Mouse (Mus musculus) cerebellum, postnatal 36 days (tissue): ENCODE data around the gene Sestd1.

Experiments used
- DNase-seq, 2 experiments: peaks; one replicate each; pipeline ENCODE4 v3.0.0; 2021 to 2022; ENCODE audit warnings: mixed read lengths in 2 of 2

Sestd1 gene

DNA sequence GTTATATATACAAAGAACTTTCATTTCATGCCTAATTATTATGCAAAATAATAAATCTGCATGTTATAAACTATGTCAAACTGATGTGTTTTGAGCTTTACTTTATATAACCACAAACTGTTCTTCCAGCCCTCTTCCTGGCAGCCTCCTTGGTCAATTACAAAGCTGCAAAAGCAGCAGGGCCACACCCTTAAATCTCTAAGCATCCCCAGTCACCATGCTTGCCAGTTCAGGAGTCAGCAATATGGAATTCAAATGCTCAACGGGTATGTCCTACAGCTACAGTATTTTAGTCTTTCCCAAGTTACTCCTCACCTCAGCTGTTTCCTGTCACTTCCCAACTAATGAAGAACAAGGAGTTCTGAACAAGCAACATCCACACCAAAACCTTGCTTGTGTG, 10.3 kb downstream of the Sestd1 start:
- DNase-seq, result no peak

- no peak for DNase-seq
These were observed 11.7 kb downstream of the Sestd1 start for GRCm38 (mm10) chr2:77268612-77269239.

- peak in 1 of 2 experiments; percentile 33 for DNase-seq
These were observed 13.5 kb downstream of the Sestd1 start for GRCm38 (mm10) chr2:77266931-77267330.

DNA sequence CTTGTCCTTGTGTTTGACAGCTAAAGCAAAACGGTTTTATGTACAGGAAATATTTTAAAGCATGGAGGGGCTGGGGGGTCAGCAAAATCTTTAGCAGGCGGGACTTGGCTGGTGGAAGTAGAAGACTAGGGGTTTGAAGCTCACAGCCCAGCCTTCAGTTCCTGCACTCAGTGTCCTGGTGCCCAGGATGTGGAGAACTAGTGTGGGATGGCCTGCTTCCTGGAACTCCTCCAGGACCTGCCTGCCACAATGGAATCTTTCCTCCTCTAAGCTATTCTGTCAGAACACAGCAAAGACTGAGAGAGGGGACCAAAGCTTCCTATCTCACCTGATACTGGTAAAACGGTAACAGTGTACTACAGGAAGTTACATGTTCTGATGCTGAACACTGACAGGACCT, 14.4 kb downstream of the Sestd1 start:
- DNase-seq, result peak; percentile 62 to 64

DNA sequence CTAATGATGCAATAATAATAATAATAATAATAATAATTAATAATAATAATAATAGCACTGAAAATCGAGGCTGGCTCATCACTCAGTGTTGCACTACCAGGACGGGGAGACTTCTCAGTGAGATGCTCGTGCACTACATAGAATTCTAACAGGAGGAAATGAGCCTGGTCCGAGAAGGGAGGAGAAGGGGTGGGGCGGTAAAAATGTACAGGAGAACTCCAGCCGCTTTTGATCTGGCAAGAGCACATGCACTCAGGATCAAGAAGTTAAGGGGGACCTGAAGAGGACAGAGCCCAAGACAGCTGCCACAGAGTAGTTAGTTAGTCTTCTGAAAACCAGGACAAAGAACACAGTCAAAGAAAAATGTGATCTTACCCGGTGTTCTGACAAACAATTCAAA, 15.1 kb downstream of the Sestd1 start:
- no peak for DNase-seq

GRCm38 (mm10) chr2:77264550-77264949, 15.8 kb downstream of the Sestd1 start:
- DNase-seq, result peak in 1 of 2 experiments; percentile 18

DNA sequence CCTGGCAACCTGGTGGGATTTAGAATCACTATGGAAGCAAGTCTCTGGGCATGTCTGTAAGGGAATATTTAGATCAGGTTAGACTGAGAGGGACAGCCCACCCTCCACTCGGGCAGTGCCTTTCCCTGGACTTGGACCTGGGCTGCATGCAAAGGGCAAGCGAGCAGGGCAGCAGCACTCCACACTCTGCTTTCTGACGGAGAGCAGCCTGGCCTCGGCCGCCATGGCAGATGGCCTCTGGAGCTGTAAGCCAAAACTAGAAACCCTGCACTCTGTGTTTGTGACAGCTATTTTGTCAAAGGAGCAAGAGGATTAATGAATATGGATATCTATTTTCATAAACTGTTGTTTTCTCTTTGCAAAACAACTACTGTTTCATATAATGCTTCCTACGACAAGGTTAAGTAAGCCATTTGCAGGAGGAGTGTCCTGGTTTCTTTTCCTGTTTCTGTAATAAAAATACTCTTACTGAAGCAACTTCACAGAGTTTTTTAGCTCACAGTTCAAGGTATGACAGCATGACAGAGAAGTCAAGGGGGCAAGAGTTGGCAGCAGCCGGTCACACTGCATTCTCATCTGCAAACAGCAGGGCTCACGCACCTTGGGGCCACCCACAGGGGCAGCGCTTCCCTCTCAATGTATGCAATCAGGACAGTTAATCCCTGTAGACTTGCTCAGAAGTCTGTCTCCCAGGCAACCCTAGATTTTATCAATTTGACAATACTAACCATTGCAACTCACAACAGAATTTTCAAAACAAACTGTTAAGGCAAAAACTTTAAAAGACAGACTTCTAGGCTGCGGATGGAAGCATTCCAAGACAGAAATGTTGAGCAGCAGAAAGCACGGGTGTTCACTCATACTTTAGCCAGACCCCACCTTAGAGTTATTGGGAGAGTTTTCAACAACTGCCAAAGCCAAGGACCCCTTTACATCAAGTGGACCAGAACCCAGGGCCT, 16.6 kb downstream of the Sestd1 start:
- peak; percentile 74 to 77 for DNase-seq

DNA sequence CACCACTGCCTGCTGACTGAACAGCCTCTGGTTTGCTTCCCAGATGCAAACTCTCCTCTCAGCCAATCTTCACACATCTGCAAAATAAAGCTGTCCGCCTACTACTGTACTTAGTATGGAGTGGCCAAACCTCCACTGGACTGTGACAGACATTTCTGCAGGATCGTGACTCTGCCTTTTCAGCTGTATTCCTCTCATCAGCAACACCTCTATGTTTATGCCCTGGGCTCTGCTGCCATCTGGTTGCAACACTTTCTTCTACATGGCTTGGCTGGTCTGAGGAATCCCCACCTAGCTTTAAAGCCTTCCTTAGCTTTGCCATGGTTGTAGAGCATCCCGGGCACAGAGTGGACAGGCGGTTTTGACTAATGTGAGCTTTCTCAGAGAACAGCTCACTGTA, 20.3 kb downstream of the Sestd1 start:
- peak in 1 of 2 experiments; percentile 34 for DNase-seq

DNA sequence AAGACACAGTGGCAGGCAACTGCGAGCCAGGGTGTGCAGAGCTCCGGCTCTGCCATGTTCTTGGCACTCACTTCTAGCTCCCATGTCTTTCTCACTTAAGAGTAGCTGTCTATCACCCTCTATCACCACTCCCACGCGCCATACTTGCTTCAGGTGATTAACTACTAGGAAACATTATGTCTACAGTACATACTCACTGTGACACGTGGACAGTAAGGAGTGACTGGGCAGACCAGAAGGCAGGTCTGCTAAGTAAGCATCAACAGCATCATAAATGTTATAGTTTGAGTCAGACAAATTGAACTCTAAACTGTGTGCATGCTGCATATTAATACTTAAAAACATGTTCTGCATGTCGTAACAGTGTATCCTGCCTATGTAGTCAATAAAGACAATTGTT, 27.2 kb downstream of the Sestd1 start:
- no peak for DNase-seq

- no peak for DNase-seq
These were observed 28.7 kb downstream of the Sestd1 start for GRCm38 (mm10) chr2:77251736-77252135.

DNA sequence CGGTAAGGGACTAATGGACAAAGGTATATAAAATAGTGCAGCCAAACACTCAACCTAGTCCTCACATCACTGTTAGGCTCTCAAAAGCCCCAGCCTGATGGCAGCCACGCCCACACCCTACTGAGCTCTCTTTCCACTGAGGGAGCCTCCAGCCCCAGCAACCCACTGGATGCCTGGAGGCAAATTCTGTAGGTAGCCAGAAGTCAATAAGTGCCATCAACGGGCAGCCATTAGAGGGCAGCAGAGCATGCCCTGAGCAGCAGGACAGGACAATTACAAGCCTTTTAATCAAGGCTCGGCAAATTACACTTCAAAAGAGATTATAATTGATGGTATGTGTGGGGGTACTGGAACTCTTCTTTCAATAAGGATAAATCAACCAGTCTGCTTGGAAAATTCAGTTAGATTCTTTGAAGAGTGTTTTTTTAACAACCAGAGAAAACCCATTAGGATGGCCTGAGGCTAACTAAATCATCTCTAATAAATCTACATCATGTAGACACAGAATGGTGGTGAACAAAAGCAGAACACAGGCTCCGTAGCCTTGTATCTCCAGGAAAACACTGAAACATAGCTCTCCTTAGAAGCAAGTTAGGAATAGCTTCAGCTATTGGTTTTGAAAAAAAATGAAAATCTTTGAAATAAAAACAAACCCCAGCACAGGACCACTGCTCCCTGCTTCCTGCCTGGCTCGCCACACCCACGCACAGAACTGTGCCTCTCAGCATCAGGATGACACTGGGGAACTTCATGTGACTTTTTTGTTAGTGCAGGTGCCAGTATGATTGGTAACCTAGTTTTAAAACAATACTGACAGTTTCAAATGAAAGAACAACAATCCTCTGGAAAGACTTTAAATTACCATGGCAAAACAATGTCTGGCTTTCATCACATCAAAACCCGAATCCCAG, 30.4 kb downstream of the Sestd1 start:
- peak; percentile 77 to 81 for DNase-seq

DNA sequence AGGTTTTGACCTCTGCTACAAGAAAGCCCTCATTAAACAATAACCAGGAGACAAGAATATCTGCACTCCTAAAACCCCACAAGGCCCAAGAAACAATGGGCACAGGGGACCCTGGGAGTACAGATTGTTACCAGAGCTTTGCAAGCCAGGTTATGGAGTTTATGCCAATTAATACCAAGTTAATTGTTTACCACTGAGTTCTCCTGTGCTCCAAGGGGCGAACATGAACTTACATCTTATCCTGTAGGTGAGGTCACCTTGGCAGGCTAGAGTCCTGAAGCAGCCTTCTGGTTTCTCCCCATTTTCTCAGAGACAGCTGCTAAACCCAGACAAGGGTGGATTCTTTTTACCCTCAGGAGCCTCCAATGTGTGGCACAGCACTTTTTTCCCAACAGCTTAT, 32.0 kb downstream of the Sestd1 start:
- DNase-seq, result no peak

- no peak for DNase-seq
These were observed 33.1 kb downstream of the Sestd1 start for GRCm38 (mm10) chr2:77247200-77247830.

- no peak for DNase-seq
These were observed 34.6 kb downstream of the Sestd1 start for GRCm38 (mm10) chr2:77245806-77246205.

DNA sequence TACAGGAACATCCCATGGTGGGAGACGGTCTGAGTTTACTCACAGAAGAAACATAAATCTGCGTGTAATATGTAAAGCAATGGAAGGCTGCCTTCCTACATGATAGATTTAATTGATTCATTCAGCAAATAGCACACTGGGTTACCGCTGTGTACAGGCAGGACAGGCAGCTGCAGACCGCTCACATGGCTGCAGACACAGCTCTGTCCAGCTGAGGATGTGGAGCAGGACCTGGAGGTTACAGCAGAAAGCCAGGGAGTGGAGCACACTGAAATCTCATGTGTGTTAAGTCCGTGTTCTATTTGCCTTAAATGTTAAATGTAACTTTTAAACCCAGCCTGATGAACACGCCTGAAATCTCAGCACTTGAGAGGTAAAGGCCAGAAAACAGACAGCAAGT, 38.1 kb downstream of the Sestd1 start:
- DNase-seq, result no peak

GRCm38 (mm10) chr2:77238607-77239006, 41.8 kb downstream of the Sestd1 start:
- no peak for DNase-seq

- DNase-seq, result no peak
These were observed 42.3 kb downstream of the Sestd1 start for GRCm38 (mm10) chr2:77238046-77238445.

- no peak for DNase-seq
These were observed 43.5 kb downstream of the Sestd1 start for GRCm38 (mm10) chr2:77236860-77237259.

DNA sequence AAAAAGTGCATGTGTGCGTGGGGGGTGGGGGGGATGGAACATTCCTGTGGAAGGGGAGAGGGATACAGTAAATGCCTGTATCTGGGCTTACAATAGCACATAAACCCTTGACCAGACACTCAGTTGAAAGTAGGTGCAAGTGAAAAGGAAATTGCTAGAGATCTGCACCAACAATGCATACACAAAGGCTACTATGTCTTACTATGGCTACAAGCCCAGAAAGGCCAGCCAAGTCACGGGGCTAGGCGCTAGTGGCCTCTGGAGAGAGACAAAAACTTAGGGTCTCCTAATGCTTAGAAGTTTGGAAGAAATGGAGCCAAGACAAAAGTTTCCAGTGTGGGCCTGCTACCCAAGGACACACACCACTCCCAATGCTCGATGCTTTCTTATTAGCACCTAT, 44.5 kb downstream of the Sestd1 start:
- no peak for DNase-seq

DNA sequence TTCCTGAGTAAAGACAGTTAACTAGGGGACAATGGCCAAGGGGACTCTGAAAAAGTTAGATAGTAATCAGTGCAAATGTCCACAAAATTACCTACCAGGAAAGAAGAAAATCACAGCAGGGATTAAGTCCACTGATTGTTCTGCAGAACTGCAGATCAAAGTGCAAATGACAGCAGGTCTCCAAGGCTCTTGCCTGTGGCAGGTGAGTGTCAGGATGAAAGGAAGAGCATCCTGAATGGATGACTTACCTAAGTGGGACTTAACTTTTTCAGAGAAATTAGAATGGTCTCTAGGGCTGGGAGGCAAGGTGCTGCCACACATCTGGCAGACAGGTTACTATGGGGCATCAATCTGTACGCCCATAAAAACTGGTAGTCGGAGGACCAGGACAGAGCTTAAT, 47.8 kb downstream of the Sestd1 start:
- no peak for DNase-seq

DNA sequence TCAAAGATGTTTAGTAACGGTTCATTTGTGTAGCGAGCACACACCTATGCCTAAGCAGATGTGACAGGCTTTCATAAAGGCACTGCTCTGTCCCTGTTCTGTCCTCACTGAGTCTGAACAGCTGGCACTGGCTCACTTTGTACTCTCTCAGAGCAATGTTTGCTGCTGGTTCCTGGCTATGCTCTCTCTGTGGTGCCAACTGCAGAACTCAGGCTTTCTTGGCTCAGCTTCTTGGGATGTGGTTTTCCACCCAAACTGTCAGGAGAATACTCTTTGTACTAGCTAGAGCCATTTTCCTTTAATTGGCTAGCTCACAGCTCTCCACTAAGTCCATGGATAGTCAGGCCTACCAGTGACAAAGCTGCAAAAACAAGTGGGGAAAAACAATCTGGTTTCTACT, 59.4 kb downstream of the Sestd1 start:
- no peak for DNase-seq

- no peak for DNase-seq
These were observed 67.5 kb downstream of the Sestd1 start for GRCm38 (mm10) chr2:77212885-77213284.

DNA sequence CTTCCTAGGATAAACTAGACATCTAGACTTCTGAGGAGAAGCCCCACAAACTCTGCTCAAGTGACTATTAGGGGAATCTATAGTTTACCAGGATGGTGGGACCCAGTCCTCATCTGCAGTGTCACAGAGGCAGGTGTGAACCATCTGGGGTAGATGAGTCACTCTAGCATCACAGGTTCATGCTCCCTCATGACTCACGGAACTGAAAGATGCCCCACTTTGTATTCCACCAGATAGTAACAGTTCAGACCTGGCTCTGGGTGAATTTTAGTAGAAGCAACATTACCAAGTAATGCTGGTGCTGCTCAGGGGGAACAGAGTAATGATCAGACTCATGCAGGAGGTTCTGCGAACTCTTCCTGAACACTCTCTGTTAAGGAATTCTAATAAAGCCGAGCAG, 73.4 kb downstream of the Sestd1 start:
- DNase-seq, result no peak
